Mouse (Mus musculus): Measurements from ENCODE around the gene Gabbr2.

Gabbr2 gene

GRCm38 (mm10) chr4:46716361-46716760 lies 275.3 kb downstream of the Gabbr2 start:
- in situ Hi-C loops (cut with MboI, MseI): no loop called here

- in situ Hi-C loops (cut with MboI, MseI): no loop called here
Observed at GRCm38 (mm10) chr4:46710523-46710922, 281.1 kb downstream of the Gabbr2 start.

GRCm38 (mm10) chr4:46710018-46710417 lies 281.7 kb downstream of the Gabbr2 start:
- in situ Hi-C loops (cut with MboI, MseI): no loop called here

DNA sequence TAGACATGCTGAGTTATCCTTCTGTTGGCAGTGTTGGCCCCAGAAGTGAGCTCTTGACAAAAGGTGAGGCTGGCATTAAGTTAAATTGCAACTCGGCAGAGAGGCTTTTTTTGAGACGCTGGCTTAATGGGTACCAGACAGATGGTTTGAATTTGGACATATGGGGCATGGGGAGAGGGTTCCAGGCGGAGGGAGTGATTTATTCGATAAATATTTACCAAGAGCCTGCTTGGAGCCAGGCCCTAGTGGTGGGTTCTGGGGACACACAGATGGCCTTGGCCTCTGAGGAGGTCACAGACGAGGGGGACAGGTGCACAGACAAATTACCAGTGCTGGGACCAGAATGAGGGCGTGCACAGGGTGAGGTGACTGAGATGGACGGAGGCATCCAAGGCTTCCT lies 282.2 kb downstream of the Gabbr2 start:
- in situ Hi-C loops (cut with MboI, MseI): no loop called here

DNA sequence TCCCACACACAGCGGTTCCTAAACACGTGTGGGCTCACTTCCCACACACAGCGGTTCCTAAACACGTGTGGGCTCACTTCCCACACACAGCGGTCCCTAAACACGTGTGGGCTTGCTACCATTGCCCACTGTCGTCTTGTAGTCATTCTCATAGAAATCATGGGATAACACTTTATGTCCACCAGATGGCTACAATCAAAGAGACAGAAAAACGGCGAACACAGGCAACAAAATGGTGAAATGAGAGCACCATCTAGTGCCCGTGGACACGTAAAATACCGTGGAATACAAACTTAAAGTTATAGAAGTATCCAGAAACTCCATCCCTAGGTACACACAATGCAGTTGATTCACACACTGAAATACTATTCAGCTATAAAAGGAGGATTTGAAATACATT lies 285.9 kb downstream of the Gabbr2 start:
- in situ Hi-C loops (cut with MboI, MseI): no loop called here

DNA sequence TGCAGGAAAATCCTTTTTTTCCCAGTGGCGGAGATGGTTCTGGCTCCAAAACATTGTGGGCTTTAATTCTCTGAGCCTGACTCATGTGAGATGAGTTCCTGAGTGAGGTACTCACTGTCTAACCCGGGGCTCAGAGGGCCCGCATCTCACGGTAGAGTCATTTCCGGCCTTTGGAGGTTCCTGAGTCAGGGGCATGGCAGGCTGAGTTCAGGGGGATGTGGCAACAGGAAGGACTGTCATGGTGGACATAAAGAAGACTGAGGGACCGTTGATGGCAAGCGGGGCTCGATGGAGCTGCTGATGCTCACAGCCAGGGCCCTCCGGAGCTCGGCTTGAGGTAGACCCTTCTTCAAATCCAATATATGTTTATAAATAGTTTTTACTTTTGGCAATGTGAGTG lies 288.5 kb downstream of the Gabbr2 start:
- in situ Hi-C loops (cut with MboI, MseI): no loop called here

DNA sequence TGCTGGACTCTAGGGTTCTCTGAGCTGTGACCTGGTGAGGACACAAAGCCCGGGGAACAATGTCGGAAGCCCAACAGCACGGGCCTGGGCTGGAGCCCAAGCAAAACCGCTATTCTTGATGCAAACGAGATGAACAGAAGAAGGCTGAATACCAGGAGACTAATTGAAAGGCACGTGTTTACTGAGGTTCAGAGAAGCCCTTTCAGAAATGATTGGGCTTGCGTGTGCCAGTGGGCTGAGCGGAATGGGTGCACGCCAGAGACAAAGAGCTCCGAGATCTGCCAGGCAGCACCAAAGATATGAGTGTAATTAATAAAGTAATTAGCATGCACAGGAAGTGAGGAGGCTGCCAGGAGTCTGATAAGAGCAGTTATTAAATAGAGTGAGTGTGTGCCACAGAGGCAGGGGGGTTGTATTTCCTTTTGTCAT lies 291.4 kb downstream of the Gabbr2 start:
- in situ Hi-C loops (cut with MboI, MseI): no loop called here

DNA sequence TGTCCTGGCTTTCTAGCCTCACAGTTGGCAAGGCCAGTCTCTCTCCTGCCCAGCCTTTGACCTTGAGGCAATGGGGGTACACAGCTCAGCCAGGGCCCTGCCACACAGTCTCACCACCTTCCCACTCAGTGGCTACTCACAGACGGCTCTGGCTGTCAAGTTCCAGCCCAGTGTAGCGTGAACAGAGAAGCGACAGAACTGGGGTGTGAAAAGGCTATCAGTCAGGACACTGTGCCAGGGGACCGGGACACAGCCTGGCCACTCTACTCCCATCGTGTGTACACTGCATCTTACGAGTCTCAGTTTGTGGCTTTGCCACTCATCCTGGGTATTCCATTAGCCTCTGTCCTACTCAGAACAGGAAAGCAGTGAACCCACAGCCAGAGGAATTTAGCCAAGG lies 295.2 kb downstream of the Gabbr2 start:
- in situ Hi-C loops (cut with MboI, MseI): no loop called here

GRCm38 (mm10) chr4:46690565-46690964 lies 301.1 kb downstream of the Gabbr2 start:
- in situ Hi-C loops (cut with MboI, MseI): no loop called here

DNA sequence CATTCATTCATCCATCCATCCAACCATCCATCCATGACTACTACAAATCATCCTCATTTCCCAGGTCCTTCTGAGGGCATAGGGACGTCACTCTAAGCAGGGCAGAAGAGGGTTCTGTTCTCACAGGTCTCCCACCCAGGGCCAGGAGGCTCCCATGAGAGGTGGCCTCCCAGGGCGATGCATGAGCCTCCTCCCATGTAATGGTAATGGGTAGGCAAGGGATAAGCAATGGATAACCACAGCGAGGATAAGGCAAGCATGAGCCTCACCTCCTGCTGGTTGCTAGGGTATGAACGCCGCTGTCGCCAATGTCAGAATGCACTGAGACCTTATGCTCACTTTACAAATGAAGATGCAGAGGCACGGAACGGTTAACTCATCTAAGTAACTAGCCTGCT lies 301.7 kb downstream of the Gabbr2 start:
- in situ Hi-C loops (cut with MboI, MseI): no loop called here

- in situ Hi-C loops (cut with MboI, MseI): no loop called here
Observed at GRCm38 (mm10) chr4:46689397-46690022, 302.2 kb downstream of the Gabbr2 start.

DNA sequence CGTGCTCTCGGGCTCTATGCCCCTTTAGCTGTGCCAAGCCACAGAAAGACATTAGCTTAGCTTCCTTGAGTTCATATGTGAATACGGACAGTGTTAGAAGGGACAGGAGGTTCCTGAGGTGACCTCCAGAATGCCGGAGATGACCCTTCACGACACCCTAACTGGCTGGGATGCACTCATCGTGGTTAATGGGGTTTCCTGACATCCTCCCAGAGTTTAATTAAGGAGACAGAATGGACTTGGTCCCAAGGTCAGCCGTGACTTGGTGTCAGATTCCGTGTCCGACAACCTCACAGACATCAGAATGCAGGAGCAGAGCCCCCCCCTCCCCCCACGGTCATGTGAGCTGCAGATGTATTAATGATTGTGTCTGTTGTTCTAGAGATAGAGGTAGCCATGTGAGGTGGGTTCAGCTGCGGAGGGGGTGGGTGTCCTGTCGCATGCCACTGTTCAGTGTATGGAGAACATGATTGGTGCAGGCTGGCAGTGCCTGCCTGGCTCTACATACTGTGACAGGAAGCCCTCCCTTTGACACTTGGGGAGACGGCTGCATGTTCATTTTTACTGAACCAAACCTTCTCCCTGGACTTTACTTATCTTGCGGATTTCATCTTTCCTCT lies 303.4 kb downstream of the Gabbr2 start:
- in situ Hi-C loops (cut with MboI, MseI): no loop called here

DNA sequence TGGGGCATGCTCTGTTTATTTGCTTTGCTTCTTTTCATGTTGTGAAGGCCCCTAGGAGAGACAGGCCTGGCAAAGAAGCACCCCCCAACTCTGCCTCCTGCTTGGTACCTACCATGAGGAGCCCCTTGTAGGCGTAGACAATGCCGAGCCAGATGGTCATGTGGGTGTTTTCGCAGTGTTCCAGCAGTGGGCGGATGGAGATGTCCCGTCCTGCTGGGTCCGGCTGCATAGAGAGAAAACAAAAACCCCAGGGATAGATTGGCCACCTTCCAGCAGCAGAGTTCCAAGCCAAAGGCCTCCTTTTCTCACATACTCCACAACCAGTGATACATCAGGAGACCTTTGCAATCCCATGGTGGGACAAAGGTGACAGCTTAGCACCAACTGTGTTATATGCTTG lies 307.5 kb downstream of the Gabbr2 start:
- in situ Hi-C loops (cut with MboI, MseI): loop anchor here (5.0 kb wide), 1 partner anchor 353 kb away; no protein-coding TSS in a partner anchor

- in situ Hi-C loops (cut with MboI, MseI): no loop called here
Observed at GRCm38 (mm10) chr4:46676646-46677045, 315.0 kb downstream of the Gabbr2 start.

GRCm38 (mm10) chr4:46675992-46676391 lies 315.7 kb downstream of the Gabbr2 start:
- in situ Hi-C loops (cut with MboI, MseI): no loop called here

- in situ Hi-C loops (cut with MboI, MseI): no loop called here
Observed at GRCm38 (mm10) chr4:46675272-46675785, 316.3 kb downstream of the Gabbr2 start.

DNA sequence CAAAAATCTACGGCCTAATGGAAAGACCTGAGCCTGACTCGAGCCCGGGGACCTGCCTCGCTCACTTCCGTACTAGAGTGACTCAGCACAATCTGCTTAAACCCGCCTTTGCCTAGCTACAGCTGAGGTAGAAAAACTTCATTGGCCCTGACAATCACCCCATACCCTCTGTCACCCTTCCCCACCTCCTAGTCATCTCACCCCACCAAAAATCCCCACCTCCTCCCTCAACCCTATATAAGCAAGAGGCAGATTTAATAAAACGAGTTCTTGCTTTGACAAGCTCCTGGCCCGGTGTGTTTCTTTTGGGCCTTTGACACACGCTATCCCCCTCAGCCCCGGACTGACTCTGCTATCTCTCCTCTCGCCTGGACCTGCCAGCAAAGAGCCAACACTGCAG lies 323.1 kb downstream of the Gabbr2 start:
- in situ Hi-C loops (cut with MboI, MseI): no loop called here

DNA sequence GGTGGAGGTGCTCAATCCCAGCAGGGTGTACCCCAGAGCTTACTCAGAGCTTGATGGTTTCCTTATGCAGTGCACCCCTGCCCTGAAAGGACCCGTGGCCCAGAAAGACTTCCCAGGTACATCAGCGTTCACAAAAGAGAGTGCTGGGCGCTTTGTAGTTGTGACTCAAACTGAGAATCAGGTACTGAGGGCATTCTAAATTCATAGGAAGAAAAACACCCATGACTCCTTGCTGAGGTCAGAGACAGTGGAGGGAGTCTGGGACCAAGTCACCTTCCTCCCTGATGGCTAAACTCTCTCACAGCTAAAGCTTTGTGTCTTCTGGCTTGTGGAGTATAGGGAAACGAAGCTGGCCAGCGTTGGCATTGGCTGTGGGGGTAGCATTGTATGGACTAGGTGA lies 325.3 kb downstream of the Gabbr2 start:
- in situ Hi-C loops (cut with MboI, MseI): no loop called here

- in situ Hi-C loops (cut with MboI, MseI): no loop called here
Observed at GRCm38 (mm10) chr4:46665371-46665774, 326.3 kb downstream of the Gabbr2 start.

GRCm38 (mm10) chr4:46664123-46665009 lies 327.3 kb downstream of the Gabbr2 start:
- in situ Hi-C loops (cut with MboI, MseI): no loop called here

DNA sequence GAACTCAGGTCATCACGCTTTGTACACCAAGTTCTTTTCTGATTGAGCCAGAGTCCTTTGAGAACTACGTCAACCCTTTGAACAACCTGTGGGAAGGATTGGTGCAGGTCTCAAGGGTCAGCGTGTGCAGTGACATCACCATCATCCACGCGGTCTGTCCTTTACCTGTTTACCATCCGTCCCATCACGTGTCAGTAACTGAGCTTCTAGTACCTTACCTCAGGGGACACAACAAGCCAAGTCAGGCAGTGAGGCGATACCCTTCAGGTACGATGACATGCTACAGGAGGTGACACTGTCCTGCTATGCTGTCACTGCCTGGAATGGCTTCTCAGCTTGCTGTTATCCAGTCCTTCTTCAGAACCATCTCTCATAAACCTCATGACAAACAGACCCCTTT lies 330.2 kb downstream of the Gabbr2 start:
- in situ Hi-C loops (cut with MboI, MseI): no loop called here

- in situ Hi-C loops (cut with MboI, MseI): no loop called here
Observed at GRCm38 (mm10) chr4:46658946-46659345, 332.7 kb downstream of the Gabbr2 start.
